Mouse (Mus musculus) urinary bladder, postnatal 4 days (tissue): Measurements from ENCODE around the gene Zdhhc7.

ENCODE experiments used
- DNase-seq, 2 experiments: peaks; one replicate each; pipeline ENCODE4 v3.0.0; 2021 to 2022; ENCODE audit warnings: low spot score in 2 of 2

Gene Zdhhc7

GRCm38 (mm10) chr8:120114315-120114841, 13.1 kb upstream of the Zdhhc7 start:
- peak; percentile 35 to 65 for DNase-seq

DNA sequence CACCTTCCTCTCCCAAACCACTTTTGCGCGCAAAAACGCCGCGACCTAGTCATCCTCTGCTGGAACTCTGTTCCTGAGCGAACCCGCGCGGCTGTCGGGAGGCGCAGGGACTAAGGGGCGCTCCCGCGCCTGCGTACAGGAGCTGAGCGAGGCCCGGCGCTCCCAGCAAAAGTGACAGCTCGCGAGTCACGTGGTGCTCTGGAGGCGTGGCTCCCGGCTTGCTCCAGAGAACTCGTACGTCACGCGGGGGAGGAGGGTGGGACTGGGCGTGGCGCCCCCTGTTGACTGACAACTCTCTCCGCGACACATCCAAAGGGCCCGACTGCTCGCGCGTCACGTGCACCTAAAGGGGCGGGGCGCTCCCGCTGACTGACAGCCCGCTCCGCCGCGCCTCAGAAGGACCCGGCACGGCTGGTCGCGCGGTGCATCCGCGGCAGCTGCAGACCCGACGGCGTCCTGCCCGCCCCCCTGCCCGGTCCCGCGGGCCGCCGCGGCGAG, 12.5 kb upstream of the Zdhhc7 start, which contains the start of gene 6430548M08Rik:
TSS of gene 6430548M08Rik (plus strand) at position 395 of the 498 bp plus-strand sequence.
- peak; percentile 100 for DNase-seq

GRCm38 (mm10) chr8:120113306-120113705, 12.0 kb upstream of the Zdhhc7 start:
- DNase-seq = no peak

DNA sequence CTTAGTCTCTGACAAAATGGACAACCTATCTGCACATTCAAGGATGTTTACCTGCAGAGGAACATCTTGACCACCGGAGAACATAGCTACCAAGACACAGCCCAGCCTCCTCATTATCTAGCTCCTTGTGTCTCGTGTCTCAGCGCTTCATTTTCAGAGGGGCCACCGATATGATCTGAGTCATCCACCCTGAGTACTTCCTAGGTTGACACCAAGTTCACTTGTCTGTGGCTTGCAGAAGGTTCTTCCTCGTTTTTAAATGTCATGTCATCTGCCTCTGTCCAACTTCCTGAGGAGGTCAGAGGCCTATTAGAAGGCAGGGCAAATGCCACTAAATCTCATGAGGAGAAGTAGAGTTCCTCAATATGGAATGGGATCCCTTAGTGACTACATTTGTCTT, 11.3 kb upstream of the Zdhhc7 start:
- DNase-seq = no peak

DNA sequence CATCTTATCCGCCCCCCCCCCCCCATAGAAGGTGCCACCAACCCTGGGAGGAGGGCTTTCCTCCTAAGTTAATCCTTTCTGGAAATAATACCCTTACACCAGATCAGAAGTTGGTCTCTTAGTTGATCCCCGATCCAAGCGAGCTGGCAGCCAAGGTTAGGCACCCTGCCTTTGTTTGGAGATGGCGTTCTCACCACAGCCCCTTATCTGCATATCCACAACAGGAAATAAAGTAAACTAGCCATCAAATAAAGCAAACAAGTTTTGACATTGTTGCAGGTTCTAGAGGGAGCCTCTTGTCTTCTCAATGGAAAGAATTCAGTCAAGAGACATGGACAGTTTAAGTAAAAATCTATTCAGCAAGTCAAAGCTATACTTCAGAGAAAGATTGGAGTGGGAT, 10.1 kb upstream of the Zdhhc7 start:
- DNase-seq = no peak

DNA sequence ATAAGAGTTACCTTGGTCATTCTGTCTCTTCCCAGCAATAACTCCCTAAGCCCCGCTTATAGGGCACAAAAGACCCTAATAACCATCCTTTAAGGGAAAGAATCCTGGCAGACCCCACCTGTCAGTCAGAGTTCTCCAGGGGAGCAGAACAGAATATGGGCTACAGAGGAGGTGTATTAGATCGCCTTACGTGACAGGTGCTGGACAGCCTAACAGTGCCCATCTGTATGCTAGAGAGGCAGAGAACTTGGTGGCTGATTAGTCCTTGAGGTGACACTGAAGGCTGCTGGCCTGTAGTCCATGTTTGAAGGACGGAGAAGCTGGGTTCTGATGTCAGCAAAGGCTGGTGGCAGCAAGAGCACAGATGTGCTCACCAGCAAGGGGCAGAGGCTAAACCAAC, 9.7 kb upstream of the Zdhhc7 start:
- no peak for DNase-seq

GRCm38 (mm10) chr8:120109149-120109548, 7.9 kb upstream of the Zdhhc7 start:
- no peak for DNase-seq

- DNase-seq = peak; percentile 57 to 73
These were observed 3.5 kb upstream of the Zdhhc7 start for GRCm38 (mm10) chr8:120104721-120105272.

GRCm38 (mm10) chr8:120103916-120104315, 2.6 kb upstream of the Zdhhc7 start:
- DNase-seq = no peak

DNA sequence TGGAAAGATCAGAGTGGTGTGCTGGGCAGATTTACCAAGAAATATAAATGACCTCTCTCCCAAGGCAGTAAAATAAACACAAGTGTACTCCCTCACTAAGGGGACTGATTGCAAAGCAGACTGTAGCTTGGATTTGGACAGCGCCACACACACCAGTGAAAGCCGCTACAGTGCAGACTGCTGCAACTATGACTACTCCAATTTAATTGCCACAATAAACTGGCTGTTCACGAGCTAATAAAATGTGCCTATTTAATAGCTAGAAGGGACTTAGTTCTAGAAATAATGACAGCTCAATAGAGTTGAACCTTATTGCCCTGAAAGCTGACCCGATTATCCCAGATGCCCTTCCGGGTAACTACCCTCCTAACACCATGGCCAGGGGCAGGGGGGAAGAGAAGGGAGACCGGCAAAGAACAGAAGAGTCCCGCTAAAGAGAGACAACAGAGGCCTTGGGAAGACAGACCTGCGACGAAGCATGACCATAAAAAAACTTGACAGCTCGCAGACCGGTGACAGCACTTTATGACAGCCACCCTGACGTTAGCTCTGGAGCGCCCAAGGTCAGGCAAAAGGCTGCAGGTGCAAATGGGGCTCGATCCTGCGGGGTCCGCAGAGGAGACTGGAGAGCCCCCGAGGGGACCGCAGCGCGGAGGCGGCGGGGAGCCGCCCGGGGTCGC, 754 bp downstream of the Zdhhc7 start:
- no peak for DNase-seq

DNA sequence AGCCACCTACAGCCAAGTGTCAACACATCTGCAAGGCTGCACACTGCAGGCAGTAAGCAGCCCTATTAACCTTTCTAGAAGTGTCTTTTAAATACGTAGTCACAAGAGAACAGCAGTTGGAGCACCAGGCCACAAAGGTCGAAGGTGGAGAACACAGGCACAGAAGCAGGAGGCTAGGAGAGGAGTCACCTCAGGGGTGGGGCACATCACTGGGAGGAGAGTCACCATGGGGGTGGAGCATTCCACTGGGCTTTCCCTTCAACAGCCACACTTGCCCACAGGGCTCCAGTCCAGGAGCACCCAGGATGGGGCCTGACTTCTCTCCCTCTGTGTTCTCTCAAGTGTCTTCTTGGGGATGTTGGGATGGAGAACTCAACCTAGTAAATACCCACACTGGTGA, 4.8 kb downstream of the Zdhhc7 start:
- no peak for DNase-seq

GRCm38 (mm10) chr8:120094801-120095200, 6.5 kb downstream of the Zdhhc7 start:
- DNase-seq = no peak

- DNase-seq = no peak
These were observed 8.2 kb downstream of the Zdhhc7 start for GRCm38 (mm10) chr8:120093103-120093502.

DNA sequence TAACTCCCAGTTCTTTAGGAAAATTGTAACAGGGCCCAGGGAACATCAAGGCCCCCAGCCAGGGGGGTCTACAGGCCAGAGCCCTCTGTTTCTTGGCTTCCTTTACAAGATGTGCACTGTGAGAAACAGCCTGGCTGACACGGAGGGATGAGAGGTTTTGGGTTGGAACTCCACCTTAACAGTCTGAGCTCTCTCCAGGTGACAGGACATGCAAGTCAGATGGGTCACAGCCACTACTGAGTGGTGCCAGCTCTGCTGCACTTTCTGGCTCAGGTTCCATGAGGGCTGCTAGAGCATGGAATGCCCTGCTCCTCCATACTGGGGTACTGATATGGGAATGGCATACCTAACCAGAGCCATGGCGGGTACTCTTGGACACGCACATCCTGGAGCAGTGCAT, 10.2 kb downstream of the Zdhhc7 start:
- DNase-seq = no peak

DNA sequence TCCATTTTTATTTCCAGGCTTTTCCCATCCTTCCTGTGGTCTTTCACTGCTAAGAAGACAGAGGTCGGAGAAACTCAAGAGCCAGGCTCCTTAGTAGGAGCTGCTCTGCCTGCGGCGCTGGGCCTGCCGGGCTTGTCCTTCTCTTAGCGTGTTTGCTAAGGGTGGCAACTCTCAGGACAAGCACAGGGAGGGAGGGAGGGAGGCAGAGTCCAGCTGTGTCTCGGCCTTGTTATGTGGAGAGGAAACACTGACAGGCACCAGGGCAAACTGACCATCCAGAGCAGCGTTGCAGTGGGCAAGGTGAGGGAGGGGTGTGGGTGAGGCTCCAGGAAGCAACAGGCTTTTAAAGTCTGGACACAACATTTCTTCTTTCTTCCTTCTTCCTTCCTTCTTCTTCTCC, 11.8 kb downstream of the Zdhhc7 start:
- DNase-seq = no peak

GRCm38 (mm10) chr8:120084783-120085182, 16.5 kb downstream of the Zdhhc7 start:
- no peak for DNase-seq

GRCm38 (mm10) chr8:120083261-120083660, 18.0 kb downstream of the Zdhhc7 start:
- DNase-seq = no peak

DNA sequence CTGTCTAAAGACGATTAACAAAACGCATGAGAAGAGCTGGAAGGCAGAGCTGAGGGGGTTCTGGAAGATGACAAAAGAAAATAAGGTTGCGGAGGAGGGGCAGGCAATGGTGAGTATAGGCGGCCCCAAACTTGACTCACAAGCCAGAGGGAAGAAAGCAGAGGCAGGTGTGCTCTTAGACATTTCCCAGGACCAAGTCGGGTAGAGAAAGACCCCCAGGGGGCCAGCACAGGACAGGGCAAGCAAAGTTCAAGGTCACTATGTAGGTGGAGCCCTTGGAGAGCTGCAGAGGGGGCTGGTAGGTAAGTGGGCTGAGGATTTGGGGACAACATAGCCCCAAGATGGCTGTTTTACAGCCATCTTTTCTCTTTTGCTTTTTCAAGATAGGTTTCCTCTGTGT, 21.9 kb downstream of the Zdhhc7 start:
- no peak for DNase-seq

GRCm38 (mm10) chr8:120078080-120078479, 23.2 kb downstream of the Zdhhc7 start:
- DNase-seq = peak; percentile 64 to 82

GRCm38 (mm10) chr8:120075347-120075746, 25.9 kb downstream of the Zdhhc7 start:
- no peak for DNase-seq

DNA sequence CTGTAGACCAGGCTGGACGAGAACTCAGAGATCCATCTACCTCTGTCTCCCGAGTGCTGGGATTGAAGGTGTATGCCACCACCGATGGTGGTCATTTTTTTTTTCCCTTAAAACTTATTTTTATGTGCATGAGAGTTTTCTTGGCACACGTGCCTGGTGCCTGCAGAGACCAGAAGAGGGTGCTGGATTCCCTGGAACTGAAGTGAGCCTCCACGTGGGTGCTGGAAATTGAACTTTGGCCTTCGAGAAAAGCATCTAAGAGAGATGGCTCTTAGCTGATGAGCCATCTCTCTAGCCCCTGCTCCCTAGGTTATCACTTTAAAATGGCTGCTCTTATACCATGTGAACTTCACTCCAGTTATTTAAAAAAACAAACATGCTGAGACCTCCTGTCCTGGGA, 26.8 kb downstream of the Zdhhc7 start:
- DNase-seq = no peak

- no peak for DNase-seq
These were observed 28.5 kb downstream of the Zdhhc7 start for GRCm38 (mm10) chr8:120072827-120073226.

- DNase-seq = no peak
These were observed 29.0 kb downstream of the Zdhhc7 start for GRCm38 (mm10) chr8:120072259-120072658.
